Mouse (Mus musculus): ENCODE data around the gene Cfap44. TPM values are rescaled to one million over a fixed set of nuclear protein-coding genes. Genes with fewer than 3 reads are reported as not detected.

Cfap44 gene
- total RNA-seq, 2 experiments from 2014 or later: 0.07 TPM; not detected in 1

GRCm38 (mm10) chr16:44528955-44529354 is 134.4 kb downstream of the Cfap44 start:
- no peak for ATAC-seq (ENCODE audit: poor library complexity, severe bottlenecking)

GRCm38 (mm10) chr16:44529691-44530090 is 135.1 kb downstream of the Cfap44 start:
- ATAC-seq (ENCODE audit: poor library complexity, severe bottlenecking): no peak

GRCm38 (mm10) chr16:44530191-44530590 is 135.6 kb downstream of the Cfap44 start:
- ATAC-seq (ENCODE audit: poor library complexity, severe bottlenecking): no peak

- no peak for ATAC-seq (ENCODE audit: poor library complexity, severe bottlenecking)
Measured at GRCm38 (mm10) chr16:44530829-44531228, 136.2 kb downstream of the Cfap44 start.

- no peak for ATAC-seq (ENCODE audit: poor library complexity, severe bottlenecking)
Measured at GRCm38 (mm10) chr16:44531239-44531797, 136.7 kb downstream of the Cfap44 start.

Other genes with a start within 250 kb of the Cfap44 start
- gene Usf3, start 221.6 kb upstream of the Cfap44 start, total RNA-seq (2015): 36.9 and 41.7 TPM in 2 replicates
- 13.9 and 17.6 TPM in 2 replicates for gene Usf3, start 221.6 kb upstream of the Cfap44 start, total RNA-seq (2017)
- gene Sidt1, start 61.6 kb upstream of the Cfap44 start, total RNA-seq (2015): 0.07 and 1.5 TPM in 2 replicates
- gene Sidt1, start 61.6 kb upstream of the Cfap44 start, total RNA-seq (2017): 0.29 and 0.73 TPM in 2 replicates
- gene Spice1, start 47.7 kb upstream of the Cfap44 start, total RNA-seq (2015): 14.8 and 17.9 TPM in 2 replicates
- gene Spice1, start 47.7 kb upstream of the Cfap44 start, total RNA-seq (2017): 12.7 and 23.5 TPM in 2 replicates
- gene Boc, start 164.1 kb downstream of the Cfap44 start, total RNA-seq (2015): 0.07 TPM in 1 of 2 replicates, not detected in the other
- not detected in 2 replicates for gene Boc, start 164.1 kb downstream of the Cfap44 start, total RNA-seq (2017)

Measured in megakaryocyte, adult 5-6 weeks (primary cell).